Mouse (Mus musculus) intestine, embryonic 16.5 days (tissue): ENCODE data around the gene Cfap126. TPM values are rescaled to one million over a fixed set of nuclear protein-coding genes. Genes with fewer than 3 reads are reported as not detected.

Source experiments
- ATAC-seq: fragments of 200-750 bp; cut with Nextera tagmentation; 2 replicates; pipeline ENCODE4 v1.8.0; 2017; ENCODE audit warnings: moderate TSS enrichment, moderate library complexity
- H3K27ac ChIP-seq: fragments of 300-500 bp; sonication (generic); 2 replicates; pipeline ENCODE4 v1.5.1; 2014; ENCODE audit warnings: mild to moderate bottlenecking, low read length
- H3K27me3 ChIP-seq: fragments of 300-500 bp; sonication (generic); replicated peaks from 2 replicates; pipeline ENCODE4 v1.6.1; 2014; ENCODE audit warnings: low read length, control low read depth, mixed read lengths; ENCODE audit not compliant: control insufficient read depth, insufficient read depth
- H3K36me3 ChIP-seq: fragments of 300-500 bp; sonication (generic); 2 replicates; pipeline ENCODE4 v1.6.1; 2014; ENCODE audit warnings: low read length, control low read depth; ENCODE audit not compliant: control insufficient read depth, insufficient read depth
- H3K4me1 ChIP-seq: fragments of 300-500 bp; sonication (generic); 2 replicates; pipeline ENCODE4 v1.6.1; 2014; ENCODE audit warnings: low read length, control low read depth, mixed read lengths; ENCODE audit not compliant: control insufficient read depth, insufficient read depth
- H3K4me2 ChIP-seq: fragments of 300-500 bp; sonication (generic); 2 replicates; pipeline ENCODE4 v1.6.1; 2014; ENCODE audit warnings: low read depth, low read length, control low read depth
- H3K4me3 ChIP-seq: fragments of 300-500 bp; sonication (generic); 2 replicates; pipeline ENCODE4 v1.5.1; 2014; ENCODE audit warnings: mild to moderate bottlenecking, low read length
- H3K9ac ChIP-seq: fragments of 300-500 bp; sonication (generic); 2 replicates; pipeline ENCODE4 v1.6.1; 2014; ENCODE audit warnings: low read depth, low read length
- H3K9me3 ChIP-seq: fragments of 300-500 bp; sonication (generic); 2 replicates; pipeline ENCODE4 v1.6.1; 2016; ENCODE audit warnings: low read length, control low read depth; ENCODE audit not compliant: control insufficient read depth
- WGBS: fragments of 180-500 bp; shearing (Covaris S2); extraction: QIAGEN DNeasy Blood & Tissue Kit; methylation state at CpG from one replicate; pipeline ENCODE4 v1.1.7; 2014; 5-methylcytosine and 5-hydroxymethylcytosine counted together
- microRNA-seq: library from miRNA; unstranded; fragments of <30 nt; microRNA quantifications from one replicate; pipeline ENCODE4, GENCODE M21; 2016
- polyA plus RNA-seq: library from polyadenylated mRNA; unstranded; fragments of >200 nt; fragmentation: Nextera tagmentation; extraction: Ambion mirVana; gene quantifications from 2 replicates; pipeline ENCODE4 v1.2.1, GENCODE M21; 2015

The Cfap126 gene
- polyA plus RNA-seq, 1 experiment from 2014 or later, result 1.6 TPM

GRCm38 (mm10) chr1:171164258-171164657, 50.5 kb downstream of the Cfap126 start:
- no peak overlapping the region for H3K4me3 ChIP-seq
- H3K27ac ChIP-seq, result no peak overlapping the region
- H3K4me1 ChIP-seq, result peaks cover 2% of the 10 kb centered on the region; the same call in 1 of the 2 replicates
- H3K4me2 ChIP-seq, result no peak overlapping the region
- 47% methylated on average over 3 of the region's 3 CpGs for WGBS
- no peaks in the 10 kb centered on the region for H3K9me3 ChIP-seq
- no peaks in the 10 kb centered on the region for H3K36me3 ChIP-seq
- ATAC-seq, result no peak
- no peak overlapping the region for H3K9ac ChIP-seq
- no peaks in the 10 kb centered on the region for H3K27me3 ChIP-seq

GRCm38 (mm10) chr1:171165629-171166345, 52.1 kb downstream of the Cfap126 start:
- Histone ChIP-seq H3K4me3 (no peak overlapping the region), H3K9me3 (no peaks in the 10 kb centered on the region), H3K9ac (no peak overlapping the region), H3K27me3 (no peaks in the 10 kb centered on the region), H3K27ac (no peak overlapping the region), H3K4me2 (no peak overlapping the region), H3K36me3 (no peaks in the 10 kb centered on the region), H3K4me1 (no peaks in the 10 kb centered on the region; the same call in 1 of the 2 replicates)
- WGBS, result 38% methylated on average over 5 of the region's 5 CpGs
- peak; percentile 41; the same call in 1 of the 2 replicates for ATAC-seq

- Histone ChIP-seq H3K4me3 (no peak overlapping the region), H3K4me1 (peaks cover 3% of the 10 kb centered on the region; the same call in 1 of the 2 replicates), H3K36me3 (no peaks in the 10 kb centered on the region), H3K9me3 (no peaks in the 10 kb centered on the region), H3K4me2 (no peak overlapping the region), H3K9ac (no peak overlapping the region), H3K27me3 (no peaks in the 10 kb centered on the region), H3K27ac (no peak overlapping the region)
- 87% methylated on average over 12 of the region's 12 CpGs for WGBS
- ATAC-seq, result no peak
These were observed 55.2 kb downstream of the Cfap126 start for GRCm38 (mm10) chr1:171168906-171169305.

- no peaks in the 10 kb centered on the region for H3K9me3 ChIP-seq
- peaks cover 3% of the 10 kb centered on the region; the same call in 1 of the 2 replicates for H3K4me1 ChIP-seq
- H3K4me3 ChIP-seq, result no peak overlapping the region
- no peak overlapping the region for H3K9ac ChIP-seq
- H3K27ac ChIP-seq, result peak overlapping the region; percentile 82
- no peaks in the 10 kb centered on the region for H3K36me3 ChIP-seq
- peak; percentile 61 for ATAC-seq
- H3K27me3 ChIP-seq, result no peaks in the 10 kb centered on the region
- WGBS, result 28% methylated on average over 3 of the region's 3 CpGs
- no peak overlapping the region for H3K4me2 ChIP-seq
These were observed 56.2 kb downstream of the Cfap126 start for GRCm38 (mm10) chr1:171169913-171170312.

- ATAC-seq, result peak; percentile 45
- H3K36me3 ChIP-seq, result no peaks in the 10 kb centered on the region
- no peaks in the 10 kb centered on the region for H3K27me3 ChIP-seq
- WGBS, result 49% methylated on average over 3 of the region's 3 CpGs
- H3K4me2 ChIP-seq, result no peak overlapping the region
- H3K27ac ChIP-seq, result peak overlapping the region; percentile 82
- no peaks in the 10 kb centered on the region for H3K9me3 ChIP-seq
- H3K4me3 ChIP-seq, result no peak overlapping the region
- peaks cover 3% of the 10 kb centered on the region; the same call in 1 of the 2 replicates for H3K4me1 ChIP-seq
- no peak overlapping the region for H3K9ac ChIP-seq
These were observed 57.4 kb downstream of the Cfap126 start for GRCm38 (mm10) chr1:171171138-171171537.

- Histone ChIP-seq H3K4me2 (no peak overlapping the region), H3K4me3 (no peak overlapping the region), H3K9ac (no peak overlapping the region), H3K4me1 (peaks cover 3% of the 10 kb centered on the region; the same call in 1 of the 2 replicates), H3K36me3 (no peaks in the 10 kb centered on the region), H3K27me3 (no peaks in the 10 kb centered on the region), H3K27ac (no peak overlapping the region), H3K9me3 (no peaks in the 10 kb centered on the region)
- WGBS, result 96% methylated on average over 8 of the region's 8 CpGs
- ATAC-seq, result no peak
These were observed 59.1 kb downstream of the Cfap126 start for GRCm38 (mm10) chr1:171172779-171173178.

Small RNAs within 50 kb of the gene (microRNA-seq; reads per million reads assigned to microRNA genes)
- gene Gm27552 (not detected), gene Gm27844 (not detected), gene Mir6546 (6.8 reads per million, percentile 19 among the genes with 10 or more reads in this experiment)

Other genes with a start within 250 kb of the Cfap126 start
- gene Atf6, start 246.1 kb upstream of the Cfap126 start, polyA plus RNA-seq, result 8.0 and 8.4 TPM in 2 replicates
- gene Gm26620, start 228.9 kb upstream of the Cfap126 start, polyA plus RNA-seq, result 2.1 and 2.4 TPM in 2 replicates
- 84.6 and 89.8 TPM in 2 replicates for gene Dusp12, start 228.4 kb upstream of the Cfap126 start, polyA plus RNA-seq
- 0.27 TPM in 1 of 2 replicates, not detected in the other for gene Fcrlb, start 201.0 kb upstream of the Cfap126 start, polyA plus RNA-seq
- 0.10 TPM in 1 of 2 replicates, not detected in the other for gene Fcrla, start 186.3 kb upstream of the Cfap126 start, polyA plus RNA-seq
- 1.5 and 2.2 TPM in 2 replicates for gene Fcgr2b, start 137.4 kb upstream of the Cfap126 start, polyA plus RNA-seq
- gene Fcgr4, start 95.0 kb upstream of the Cfap126 start, polyA plus RNA-seq, result 1.4 and 1.8 TPM in 2 replicates
- gene Fcgr3, start 49.0 kb upstream of the Cfap126 start, polyA plus RNA-seq, result 15.3 and 15.9 TPM in 2 replicates
- gene Sdhc, start 36.7 kb downstream of the Cfap126 start, polyA plus RNA-seq, result 457 and 490 TPM in 2 replicates
- gene Mpz, start 36.8 kb downstream of the Cfap126 start, polyA plus RNA-seq, result 1.7 TPM in 2 replicates
- gene Pcp4l1, start 82.3 kb downstream of the Cfap126 start, polyA plus RNA-seq, result 16.4 and 19.4 TPM in 2 replicates
- gene Nr1i3, start 100.1 kb downstream of the Cfap126 start, polyA plus RNA-seq, result 18.7 and 21.7 TPM in 2 replicates
- 32.0 and 34.7 TPM in 2 replicates for gene Tomm40l, start 108.6 kb downstream of the Cfap126 start, polyA plus RNA-seq
- gene Apoa2, start 111.1 kb downstream of the Cfap126 start, polyA plus RNA-seq, result 55.3 and 151 TPM in 2 replicates
- gene Fcer1g, start 120.4 kb downstream of the Cfap126 start, polyA plus RNA-seq, result 50.3 and 52.1 TPM in 2 replicates
- 6.3 and 7.0 TPM in 2 replicates for gene Adamts4, start 136.5 kb downstream of the Cfap126 start, polyA plus RNA-seq
- 339 and 373 TPM in 2 replicates for gene Ndufs2, start 137.5 kb downstream of the Cfap126 start, polyA plus RNA-seq
- 50.0 and 56.5 TPM in 2 replicates for gene B4galt3, start 156.4 kb downstream of the Cfap126 start, polyA plus RNA-seq
- gene Ppox, start 167.3 kb downstream of the Cfap126 start, polyA plus RNA-seq, result 40.2 and 40.9 TPM in 2 replicates
- 50.8 and 53.2 TPM in 2 replicates for gene Usp21, start 174.1 kb downstream of the Cfap126 start, polyA plus RNA-seq
- 98.8 and 103 TPM in 2 replicates for gene Ufc1, start 181.1 kb downstream of the Cfap126 start, polyA plus RNA-seq
- gene Dedd, start 215.2 kb downstream of the Cfap126 start, polyA plus RNA-seq, result 42.6 and 46.8 TPM in 2 replicates
- gene Nit1, start 231.7 kb downstream of the Cfap126 start, polyA plus RNA-seq, result 57.6 and 60.9 TPM in 2 replicates
- gene Pfdn2, start 231.8 kb downstream of the Cfap126 start, polyA plus RNA-seq, result 83.5 and 99.0 TPM in 2 replicates
- gene Klhdc9, start 246.9 kb downstream of the Cfap126 start, polyA plus RNA-seq, result 0.60 and 1.1 TPM in 2 replicates